32 mouse cellular contexts compared by ENCODE assay signal in genomic region chr8:104227048-104227447, GRCm38 (mm10). TPM values are rescaled to one million over a fixed set of nuclear protein-coding genes. Genes with fewer than 3 reads are reported as not detected.
"Had no signal": no experiment of that assay in that cellular context is flagged by ENCODE, and none has a peak within 500 bp of the region (broad histone marks: within the 10 kb centered on the region; RNA-seq: fewer than 3 reads in every experiment).

No protein-coding gene starts in this region.

- H3K27me3 ChIP-seq: heart, embryonic 12.5 days; heart, embryonic 13.5 days; heart, embryonic 15.5 days; hindbrain, embryonic 12.5 days; hindbrain, embryonic 13.5 days; hindbrain, embryonic 15.5 days; intestine, embryonic 15.5 days; kidney, embryonic 15.5 days had no signal

- H3K4me2 ChIP-seq: heart, embryonic 11.5 days; heart, embryonic 12.5 days; heart, embryonic 13.5 days; heart, embryonic 15.5 days; hindbrain, embryonic 12.5 days; hindbrain, embryonic 13.5 days; hindbrain, embryonic 14.5 days; hindbrain, embryonic 15.5 days; intestine, embryonic 15.5 days; kidney, embryonic 15.5 days had no signal

- H3K27ac ChIP-seq: heart, embryonic 10.5 days; heart, embryonic 13.5 days; heart, embryonic 15.5 days; hindbrain, embryonic 10.5 days; hindbrain, embryonic 12.5 days; hindbrain, embryonic 13.5 days; hindbrain, embryonic 14.5 days; hindbrain, embryonic 15.5 days; hindbrain, postnatal 0 days; intestine, embryonic 15.5 days; kidney, embryonic 15.5 days; layer of hippocampus, adult 2 months; left cerebral cortex, adult 2 months had no signal

- H3K9me3 ChIP-seq: heart, embryonic 10.5 days; heart, embryonic 15.5 days; hindbrain, embryonic 15.5 days; intestine, embryonic 15.5 days; kidney, embryonic 15.5 days had no signal

- DNase-seq: heart, postnatal 10 days; heart, postnatal 14 days; heart, postnatal 36 days; heart, postnatal 4 days; kidney, adult 18-20 months; kidney, adult 2 months; kidney, adult 8-10 months; kidney, adult 9 months; kidney, postnatal 10 days; kidney, postnatal 14 days; kidney, postnatal 4 days; layer of hippocampus, adult 9-11 months; layer of hippocampus, postnatal 36 days had no signal

- H3K4me1 ChIP-seq: heart, embryonic 10.5 days; heart, embryonic 12.5 days; heart, embryonic 13.5 days; heart, embryonic 15.5 days; hindbrain, embryonic 10.5 days; hindbrain, embryonic 12.5 days; hindbrain, embryonic 13.5 days; hindbrain, embryonic 15.5 days; intestine, embryonic 15.5 days; kidney, embryonic 15.5 days had no signal

- ATAC-seq: hindbrain, embryonic 16.5 days; hindbrain, postnatal 0 days; inflammation-experienced regulatory T-cells, adult 6 months; intestine, embryonic 15.5 days; intestine, embryonic 16.5 days; intestine, postnatal 0 days had no signal

- H3K4me3 ChIP-seq: heart, embryonic 10.5 days; heart, embryonic 12.5 days; heart, embryonic 13.5 days; heart, embryonic 15.5 days; hindbrain, embryonic 10.5 days; hindbrain, embryonic 12.5 days; hindbrain, embryonic 13.5 days; hindbrain, embryonic 15.5 days; intestine, embryonic 15.5 days; kidney, embryonic 15.5 days; layer of hippocampus, adult 2 months; left cerebral cortex, adult 2 months had no signal

- H3K9ac ChIP-seq: heart, embryonic 12.5 days; heart, embryonic 13.5 days; heart, embryonic 15.5 days; hindbrain, embryonic 12.5 days; hindbrain, embryonic 13.5 days; hindbrain, embryonic 14.5 days; hindbrain, embryonic 15.5 days; intestine, embryonic 15.5 days; kidney, embryonic 15.5 days had no signal

RNA-seq across cellular contexts. Expression of gene Bean1, which starts 56.8 kb away (rescaled TPM):
- polyA plus RNA-seq: inflammation-experienced regulatory T-cells, adult 6 months had no signal
